Mouse (Mus musculus): ENCODE data around the gene Itpripl1. TPM values are rescaled to one million over a fixed set of nuclear protein-coding genes. Genes with fewer than 3 reads are reported as not detected.
A peak's percentile ranks its signal among the peaks of the same experiment; 100 is the strongest.
"Not testable (repeated sequence)": the region's sequence is repeated elsewhere in the genome, so short reads cannot be mapped to it uniquely, and the experiment has no call there.

Itpripl1 gene
- polyA plus RNA-seq, 1 experiment from 2014 or later, result 10.4 TPM

- no peak overlapping the region for H3K4me3 ChIP-seq (ENCODE audit: low read depth, low read length)
- no peak for DNase-seq (ENCODE audit: low spot score)
- no peak overlapping the region for H3K4me2 ChIP-seq (ENCODE audit: low read length)
Measured at GRCm38 (mm10) chr2:127140011-127140410, 3.2 kb downstream of the Itpripl1 start.

GRCm38 (mm10) chr2:127139605-127140004 lies 3.6 kb downstream of the Itpripl1 start:
- DNase-seq (ENCODE audit: low spot score), result no peak
- WGBS, result 100% methylated on average over 1 of the region's 1 CpGs
- Histone ChIP-seq H3K9ac (ENCODE audit: low read length) (no peak overlapping the region), H3K27me3 (replicated peaks; ENCODE audit: control insufficient read depth, insufficient read depth, low read length) (no peaks in the 10 kb centered on the region), H3K36me3 (ENCODE audit: control insufficient read depth, insufficient read depth, low read length) (0 out of 2 replicates have a peak, but pooled peaks cover 10% of the 10 kb centered on the region), H3K4me3 (ENCODE audit: low read depth, low read length) (no peak overlapping the region), H3K27ac (ENCODE audit: low read depth, low read length) (no peak overlapping the region), H3K4me1 (ENCODE audit: control insufficient read depth, insufficient read depth, low read length) (peaks cover 23% of the 10 kb centered on the region), H3K4me2 (ENCODE audit: low read length) (no peak overlapping the region), H3K9me3 (replicated peaks; ENCODE audit: control insufficient read depth, low read length) (no peaks in the 10 kb centered on the region)
- ATAC-seq, result no peak

More at GRCm38 (mm10) chr2:127140011-127140410, 3.2 kb downstream of the Itpripl1 start:
- Histone ChIP-seq H3K27me3 (replicated peaks; ENCODE audit: control insufficient read depth, insufficient read depth, low read length) (no peaks in the 10 kb centered on the region), H3K27ac (ENCODE audit: low read depth, low read length) (no peak overlapping the region), H3K9me3 (replicated peaks; ENCODE audit: control insufficient read depth, low read length) (no peaks in the 10 kb centered on the region), H3K4me1 (ENCODE audit: control insufficient read depth, insufficient read depth, low read length) (peaks cover 23% of the 10 kb centered on the region), H3K9ac (ENCODE audit: low read length) (no peak overlapping the region), H3K36me3 (ENCODE audit: control insufficient read depth, insufficient read depth, low read length) (0 out of 2 replicates have a peak, but pooled peaks cover 10% of the 10 kb centered on the region)
- WGBS, result 98% methylated on average over 7 of the region's 7 CpGs
- no peak for ATAC-seq

DNA sequence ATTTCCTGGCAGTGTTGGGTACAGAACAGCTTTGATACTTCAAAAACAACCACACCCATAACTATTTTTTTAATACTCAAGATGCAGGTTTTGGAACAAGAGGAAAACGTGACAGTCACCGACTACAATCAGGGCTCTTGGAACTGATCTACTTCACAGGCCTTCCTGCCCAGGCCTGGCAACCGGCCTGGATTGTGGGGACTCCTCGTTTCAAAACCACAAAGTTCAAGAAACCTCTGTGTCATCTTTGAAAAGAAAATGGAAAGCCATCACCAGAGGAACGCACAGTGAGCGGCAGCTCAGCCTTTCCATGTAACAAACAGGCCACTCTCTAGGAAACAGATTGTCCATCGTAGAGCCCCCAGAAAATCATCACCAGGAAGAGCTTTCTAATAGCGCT lies 4.1 kb downstream of the Itpripl1 start:
- no peak overlapping the region for H3K27ac ChIP-seq (ENCODE audit: low read depth, low read length)
- H3K9me3 ChIP-seq (replicated peaks; ENCODE audit: control insufficient read depth, low read length), result no peaks in the 10 kb centered on the region
- 0 out of 2 replicates have a peak, but pooled peaks cover 10% of the 10 kb centered on the region for H3K36me3 ChIP-seq (ENCODE audit: control insufficient read depth, insufficient read depth, low read length)
- WGBS, result 91% methylated on average over 8 of the region's 8 CpGs
- no peak overlapping the region for H3K4me2 ChIP-seq (ENCODE audit: low read length)
- no peak for ATAC-seq
- no peak overlapping the region for H3K9ac ChIP-seq (ENCODE audit: low read length)
- no peaks in the 10 kb centered on the region for H3K27me3 ChIP-seq (replicated peaks; ENCODE audit: control insufficient read depth, insufficient read depth, low read length)
- H3K4me1 ChIP-seq (ENCODE audit: control insufficient read depth, insufficient read depth, low read length), result peaks cover 28% of the 10 kb centered on the region
- no peak for DNase-seq (ENCODE audit: low spot score)
- no peak overlapping the region for H3K4me3 ChIP-seq (ENCODE audit: low read depth, low read length)

DNA sequence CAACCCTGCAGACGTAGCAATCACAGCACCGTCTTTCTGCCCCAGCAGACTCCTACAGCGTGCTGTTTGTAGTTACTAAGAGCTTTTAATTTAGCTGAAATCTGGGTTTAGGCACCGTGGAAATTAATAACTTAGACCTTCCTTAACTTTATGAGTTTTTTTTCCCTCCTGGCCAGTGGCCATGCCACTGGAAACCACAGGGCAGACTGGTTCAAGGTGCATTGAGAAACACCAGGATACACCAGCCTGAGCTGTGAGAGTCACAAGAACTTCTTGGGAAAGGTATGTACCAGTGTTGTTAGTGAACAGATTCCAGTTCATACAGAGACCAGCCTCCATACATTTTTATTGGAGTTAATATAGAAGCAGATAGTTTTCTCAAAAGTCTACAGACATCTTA lies 4.8 kb downstream of the Itpripl1 start:
- DNase-seq (ENCODE audit: low spot score) (no peak), ATAC-seq (no peak)
- H3K27ac ChIP-seq (ENCODE audit: low read depth, low read length), result no peak overlapping the region
- H3K27me3 ChIP-seq (replicated peaks; ENCODE audit: control insufficient read depth, insufficient read depth, low read length), result no peaks in the 10 kb centered on the region
- no peak overlapping the region for H3K4me3 ChIP-seq (ENCODE audit: low read depth, low read length)
- H3K36me3 ChIP-seq (ENCODE audit: control insufficient read depth, insufficient read depth, low read length), result 0 out of 2 replicates have a peak, but pooled peaks cover 10% of the 10 kb centered on the region
- H3K9ac ChIP-seq (ENCODE audit: low read length), result no peak overlapping the region
- WGBS, result 89% methylated on average over 4 of the region's 4 CpGs
- peaks cover 24% of the 10 kb centered on the region for H3K4me1 ChIP-seq (ENCODE audit: control insufficient read depth, insufficient read depth, low read length)
- H3K4me2 ChIP-seq (ENCODE audit: low read length), result no peak overlapping the region
- no peaks in the 10 kb centered on the region for H3K9me3 ChIP-seq (replicated peaks; ENCODE audit: control insufficient read depth, low read length)

DNA sequence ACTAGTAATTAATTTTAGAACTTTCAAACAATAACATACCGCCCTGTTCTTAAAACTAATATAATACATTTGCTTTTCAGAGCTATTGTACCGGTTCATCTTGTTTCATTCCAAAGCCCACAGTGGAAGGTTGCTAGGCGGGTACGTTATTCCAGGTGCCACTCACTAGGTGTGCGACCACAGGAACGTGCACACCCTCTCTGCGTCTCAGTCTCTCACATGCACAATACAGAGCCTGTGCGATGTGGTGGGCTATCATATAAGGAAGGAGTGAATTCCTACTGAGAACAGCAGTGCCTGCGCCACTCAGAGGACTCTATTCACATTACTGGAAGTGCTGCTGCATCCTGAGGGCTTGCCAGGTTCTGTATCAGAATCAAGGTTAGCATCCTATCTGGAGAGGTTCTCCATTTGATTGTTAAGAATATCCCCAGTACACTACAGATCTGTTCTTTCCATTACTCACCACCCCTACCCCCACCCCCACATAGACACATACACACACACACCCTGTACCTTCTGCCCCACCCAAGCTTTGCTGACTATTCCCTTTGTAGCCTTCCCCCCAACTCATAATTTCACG lies 5.3 kb downstream of the Itpripl1 start:
- Histone ChIP-seq H3K4me1 (ENCODE audit: control insufficient read depth, insufficient read depth, low read length) (peaks cover 25% of the 10 kb centered on the region), H3K9ac (ENCODE audit: low read length) (no peak overlapping the region), H3K27me3 (replicated peaks; ENCODE audit: control insufficient read depth, insufficient read depth, low read length) (no peaks in the 10 kb centered on the region), H3K27ac (ENCODE audit: low read depth, low read length) (no peak overlapping the region; the same call in 1 of the 2 replicates), H3K4me3 (ENCODE audit: low read depth, low read length) (no peak overlapping the region), H3K4me2 (ENCODE audit: low read length) (no peak overlapping the region), H3K36me3 (ENCODE audit: control insufficient read depth, insufficient read depth, low read length) (0 out of 2 replicates have a peak, but pooled peaks cover 10% of the 10 kb centered on the region), H3K9me3 (replicated peaks; ENCODE audit: control insufficient read depth, low read length) (no peaks in the 10 kb centered on the region)
- 71% methylated on average over 10 of the region's 10 CpGs for WGBS
- DNase-seq (ENCODE audit: low spot score) (no peak), ATAC-seq (no peak)

DNA sequence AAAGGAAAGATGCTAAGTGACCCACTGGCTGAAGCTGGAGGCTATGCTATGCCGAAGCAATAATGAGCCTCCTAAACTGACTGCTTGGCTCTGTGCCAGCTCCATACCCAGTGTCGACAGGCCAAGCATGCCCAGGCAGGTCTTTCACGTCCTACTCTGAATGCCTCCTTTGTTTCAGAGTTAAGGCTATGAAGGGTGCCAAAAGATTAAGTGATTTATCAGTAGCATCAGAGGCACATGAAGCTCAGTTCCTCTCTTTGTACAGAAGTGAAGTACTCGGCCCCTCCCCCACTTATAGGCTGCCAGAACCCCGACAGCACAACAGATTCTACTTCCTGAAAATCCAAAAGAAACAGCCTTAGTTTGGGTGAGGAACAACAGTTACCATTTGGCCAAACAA lies 6.3 kb downstream of the Itpripl1 start:
- H3K9ac ChIP-seq (ENCODE audit: low read length), result 0 out of 2 replicates have a peak overlapping the region, but pooled peaks have one; percentile 1
- H3K36me3 ChIP-seq (ENCODE audit: control insufficient read depth, insufficient read depth, low read length), result 0 out of 2 replicates have a peak, but pooled peaks cover 10% of the 10 kb centered on the region
- ATAC-seq (peak; percentile 65), DNase-seq (ENCODE audit: low spot score) (peak; percentile 91)
- no peaks in the 10 kb centered on the region for H3K27me3 ChIP-seq (replicated peaks; ENCODE audit: control insufficient read depth, insufficient read depth, low read length)
- H3K4me2 ChIP-seq (ENCODE audit: low read length), result peak overlapping the region; percentile 26; the same call in 1 of the 2 replicates
- H3K4me3 ChIP-seq (ENCODE audit: low read depth, low read length), result no peak overlapping the region
- no peaks in the 10 kb centered on the region for H3K9me3 ChIP-seq (replicated peaks; ENCODE audit: control insufficient read depth, low read length)
- WGBS, result under 1% methylated on average over 5 of the region's 5 CpGs
- H3K27ac ChIP-seq (ENCODE audit: low read depth, low read length), result peak overlapping the region; percentile 40; the same call in 1 of the 2 replicates
- H3K4me1 ChIP-seq (ENCODE audit: control insufficient read depth, insufficient read depth, low read length), result peaks cover 29% of the 10 kb centered on the region

DNA sequence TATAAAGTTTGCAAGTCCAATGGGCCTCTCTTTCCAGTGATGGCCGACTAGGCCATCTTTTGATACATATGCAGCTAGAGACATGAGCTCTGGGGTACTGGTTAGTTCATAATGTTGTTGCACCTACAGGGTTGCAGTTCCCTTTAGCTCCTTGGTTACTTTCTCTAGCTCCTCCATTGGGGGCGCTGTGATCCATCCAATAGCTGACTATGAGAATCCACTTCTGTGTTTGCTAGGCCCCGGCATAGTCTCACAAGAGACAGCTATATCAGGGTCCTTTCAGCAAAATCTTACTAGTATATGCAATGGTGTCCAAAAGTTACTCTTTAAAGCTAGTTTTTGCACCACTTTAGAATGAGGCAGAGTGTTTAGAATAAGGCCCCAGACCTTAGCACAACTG lies 8.0 kb downstream of the Itpripl1 start:
- 43% methylated on average over 2 of the region's 3 CpGs for WGBS
- H3K4me1 ChIP-seq (ENCODE audit: control insufficient read depth, insufficient read depth, low read length), result peaks cover 29% of the 10 kb centered on the region

DNA sequence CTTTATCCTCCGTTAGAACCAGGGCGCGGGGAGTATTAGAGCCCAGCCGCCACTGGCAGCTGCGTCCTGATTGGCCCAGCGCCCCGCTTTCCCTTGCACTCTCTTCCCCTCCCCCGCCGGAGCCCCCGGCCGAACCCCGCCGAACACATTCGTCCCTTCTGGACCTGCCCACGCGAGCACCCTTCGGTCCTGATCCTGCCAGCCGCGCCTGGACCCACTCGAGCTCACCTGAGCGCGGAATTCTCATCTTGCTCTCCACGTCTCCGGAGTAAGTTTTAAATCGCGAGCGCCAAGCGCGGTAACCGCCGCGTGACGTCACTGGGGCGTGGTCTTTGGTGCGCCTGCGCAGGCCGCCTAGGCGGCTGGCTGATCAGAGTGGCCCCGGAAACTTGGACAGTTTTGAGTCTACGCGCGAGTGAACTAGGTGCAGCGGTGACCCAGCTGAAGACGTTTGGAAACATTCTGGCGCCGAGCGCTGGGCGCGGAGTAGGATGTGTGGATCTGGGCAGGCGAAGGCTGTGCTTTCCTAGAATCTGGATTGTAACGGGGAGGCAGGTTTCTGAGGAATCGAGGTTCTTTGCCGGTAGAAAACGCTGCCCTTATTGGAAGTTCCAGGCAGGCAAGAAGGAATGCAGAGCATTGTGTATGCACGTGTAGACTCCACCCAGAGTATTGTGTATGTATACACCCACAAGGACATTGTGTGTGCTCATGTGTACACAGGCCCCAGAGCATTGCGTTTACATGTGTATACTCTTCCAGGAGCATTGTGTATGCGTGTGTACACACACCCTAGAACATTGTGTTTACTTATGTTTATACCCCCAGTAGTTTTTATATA lies 9.4 kb downstream of the Itpripl1 start, which contains the start of gene Ncaph:
Gene Ncaph (minus strand): TSS at position 334 of the 841 bp plus-strand sequence.
- H3K9ac ChIP-seq (ENCODE audit: low read length), result peak within 1 kb of the TSS; percentile 76

More for the DNA sequence above, 8.0 kb downstream of the Itpripl1 start:
- not testable (repeated sequence) for H3K27ac ChIP-seq (ENCODE audit: low read depth, low read length); H3K4me3 ChIP-seq (ENCODE audit: low read depth, low read length); ATAC-seq; H3K9me3 ChIP-seq (replicated peaks; ENCODE audit: control insufficient read depth, low read length); DNase-seq (ENCODE audit: low spot score); H3K36me3 ChIP-seq (ENCODE audit: control insufficient read depth, insufficient read depth, low read length); H3K27me3 ChIP-seq (replicated peaks; ENCODE audit: control insufficient read depth, insufficient read depth, low read length); H3K4me2 ChIP-seq (ENCODE audit: low read length); H3K9ac ChIP-seq (ENCODE audit: low read length)

More for the DNA sequence above, 9.4 kb downstream of the Itpripl1 start, which contains the start of gene Ncaph:
- peak within 1 kb of the TSS; percentile 47 for H3K4me3 ChIP-seq (ENCODE audit: low read depth, low read length)
- peak; percentile 91 for ATAC-seq
- H3K9me3 ChIP-seq (replicated peaks; ENCODE audit: control insufficient read depth, low read length), result no peaks in the 10 kb centered on the region
- peaks cover 29% of the 10 kb centered on the region for H3K4me1 ChIP-seq (ENCODE audit: control insufficient read depth, insufficient read depth, low read length)
- H3K4me2 ChIP-seq (ENCODE audit: low read length), result peak within 1 kb of the TSS; percentile 68
- H3K27ac ChIP-seq (ENCODE audit: low read depth, low read length), result peak within 1 kb of the TSS; percentile 85
- H3K36me3 ChIP-seq (ENCODE audit: control insufficient read depth, insufficient read depth, low read length), result no peaks in the 10 kb centered on the region
- 1% methylated on average over 57 of the region's 57 CpGs for WGBS
- no peaks in the 10 kb centered on the region for H3K27me3 ChIP-seq (replicated peaks; ENCODE audit: control insufficient read depth, insufficient read depth, low read length)
- DNase-seq (ENCODE audit: low spot score), result peak; percentile 95
